Mouse (Mus musculus) activated CD4-positive, CD25-positive, alpha-beta regulatory T cell, adult 4 months (primary cell): ENCODE results near the gene Trank1. TPM values are rescaled to one million over a fixed set of nuclear protein-coding genes. Genes with fewer than 3 reads are reported as not detected.

Experiments used
- ATAC-seq: one replicate; pipeline ENCODE4 v1.8.0; 2017
- polyA plus RNA-seq, 2 experiments: library from polyadenylated mRNA; unstranded; fragments of 100-300 nt; shearing (Covaris generic); gene quantifications; one replicate each; pipeline ENCODE4 v1.2.1; 2017

The Trank1 gene
- polyA plus RNA-seq, 2 experiments from 2014 or later = 0.45 TPM; not detected in 1

DNA sequence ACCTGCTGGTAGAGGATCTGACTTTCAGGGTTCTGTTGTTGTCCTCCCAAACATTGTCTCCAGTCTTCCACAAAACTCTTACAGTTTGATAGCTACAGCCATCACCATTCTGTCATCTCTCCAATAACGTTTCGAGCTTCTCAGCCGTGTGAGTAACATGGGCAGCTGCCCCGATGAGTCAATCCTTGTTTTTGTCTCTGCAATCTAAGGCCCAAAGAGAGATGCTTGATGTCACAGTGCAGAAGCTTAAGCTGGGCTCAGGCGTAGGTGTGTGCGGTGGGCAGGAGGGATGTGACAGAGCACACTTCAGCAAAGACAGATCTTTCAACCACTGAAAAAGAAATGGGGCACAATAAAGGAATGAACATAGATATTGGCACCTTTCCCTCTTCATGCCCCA is 7.5 kb upstream of the Trank1 start:
- no peak for ATAC-seq

DNA sequence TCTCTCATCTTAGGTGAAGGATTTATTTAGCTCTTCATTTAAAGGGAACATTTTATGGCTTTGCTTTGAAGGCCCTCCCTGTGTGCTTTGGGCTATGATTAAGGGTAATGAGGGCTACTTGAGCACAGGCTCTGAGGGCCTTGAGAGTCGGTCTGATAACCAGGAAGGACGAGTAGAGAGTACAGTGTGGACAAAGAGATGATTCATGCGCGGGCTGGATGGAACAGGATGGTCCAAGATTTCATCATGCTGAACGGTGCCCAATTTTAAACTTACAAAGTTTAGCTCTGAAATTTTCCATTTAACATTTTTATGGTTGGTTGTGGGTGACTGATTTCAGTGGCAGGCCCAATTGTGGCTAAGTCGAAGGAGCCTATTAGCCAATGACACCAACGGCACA is 5.4 kb upstream of the Trank1 start:
- ATAC-seq = no peak

DNA sequence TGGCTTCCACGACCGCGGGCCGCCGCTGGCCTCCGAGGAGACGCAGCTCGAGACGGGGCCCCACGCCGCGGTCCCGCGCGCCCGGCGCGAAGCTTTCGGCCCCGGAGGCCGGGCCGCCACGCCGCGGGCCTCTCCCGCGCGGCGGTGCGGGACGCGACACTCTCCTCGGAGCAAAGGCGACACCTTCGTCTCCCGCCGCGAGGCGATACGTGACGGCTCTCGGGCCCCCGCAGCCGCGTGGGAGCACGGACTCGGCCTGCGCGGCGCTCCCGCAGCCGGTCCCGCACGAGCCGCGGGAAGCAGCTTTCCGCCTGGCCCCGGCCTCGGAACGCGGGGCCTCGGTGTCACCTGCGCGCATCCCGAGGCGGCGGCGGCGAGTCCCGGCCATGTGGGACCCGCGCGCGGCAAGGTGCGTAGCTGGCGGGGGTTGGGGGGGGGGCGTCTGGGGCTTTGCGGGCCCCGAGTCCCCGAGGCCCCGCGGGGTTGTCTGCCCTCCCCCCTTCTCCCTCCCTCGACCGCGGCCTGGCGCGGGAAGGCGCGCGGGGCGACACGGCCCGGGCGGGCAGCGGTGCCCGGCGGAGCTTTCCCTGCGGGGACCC is 403 bp downstream of the Trank1 start:
- no peak for ATAC-seq

DNA sequence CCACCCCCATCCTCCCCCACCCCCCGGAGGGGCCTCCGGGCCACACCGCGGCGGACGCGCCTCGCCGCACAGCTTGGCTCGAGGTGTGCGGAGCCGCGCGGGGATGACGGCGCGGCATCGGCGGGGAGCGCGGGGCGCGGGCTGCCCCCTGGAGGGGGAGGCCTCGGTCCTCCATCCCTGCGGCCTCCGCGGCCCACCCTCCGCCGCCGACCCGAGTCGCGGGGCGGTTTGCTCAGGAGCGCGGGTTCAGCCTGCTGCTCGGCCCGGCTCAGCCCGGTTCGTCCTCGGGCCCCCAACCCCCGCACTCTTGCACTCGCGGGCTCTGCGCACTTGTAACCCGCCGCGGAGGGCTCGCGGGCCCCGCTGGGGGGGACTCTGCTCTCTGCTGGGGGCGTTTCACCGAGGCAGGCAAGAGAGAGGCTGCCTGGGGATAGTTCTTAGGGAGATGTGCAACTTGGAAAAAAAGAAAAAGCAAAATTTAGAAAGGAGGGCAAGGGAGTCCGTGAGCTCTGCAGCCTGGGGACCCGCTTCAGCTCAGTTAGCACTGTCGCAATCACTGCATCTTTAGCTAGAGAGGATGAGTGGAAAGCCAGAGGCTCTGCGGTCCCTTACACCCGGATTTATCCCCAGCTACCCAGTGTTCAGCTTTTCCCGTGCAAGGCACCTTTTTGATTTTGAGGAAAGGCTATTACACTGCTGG is 1.1 kb downstream of the Trank1 start:
- no peak for ATAC-seq

DNA sequence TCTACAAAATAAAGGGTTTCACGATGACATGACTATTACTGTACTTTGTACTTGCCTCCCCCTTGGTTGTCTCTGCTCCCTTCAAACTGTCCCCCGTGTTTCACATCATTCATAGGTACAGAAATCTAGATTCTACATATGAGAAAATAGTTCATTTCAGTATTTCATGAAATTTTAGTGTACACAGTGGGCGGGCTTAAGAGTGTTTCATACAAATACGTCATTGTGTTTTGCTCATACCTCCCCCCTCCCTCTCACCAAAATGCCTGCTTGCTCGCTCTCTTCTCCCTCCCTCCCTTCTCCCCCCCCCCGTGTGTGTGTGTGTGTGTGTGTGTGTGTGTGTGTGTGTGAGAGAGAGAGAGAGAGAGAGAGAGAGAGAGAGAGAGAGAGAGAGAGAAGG is 1.8 kb downstream of the Trank1 start:
- ATAC-seq = no peak

DNA sequence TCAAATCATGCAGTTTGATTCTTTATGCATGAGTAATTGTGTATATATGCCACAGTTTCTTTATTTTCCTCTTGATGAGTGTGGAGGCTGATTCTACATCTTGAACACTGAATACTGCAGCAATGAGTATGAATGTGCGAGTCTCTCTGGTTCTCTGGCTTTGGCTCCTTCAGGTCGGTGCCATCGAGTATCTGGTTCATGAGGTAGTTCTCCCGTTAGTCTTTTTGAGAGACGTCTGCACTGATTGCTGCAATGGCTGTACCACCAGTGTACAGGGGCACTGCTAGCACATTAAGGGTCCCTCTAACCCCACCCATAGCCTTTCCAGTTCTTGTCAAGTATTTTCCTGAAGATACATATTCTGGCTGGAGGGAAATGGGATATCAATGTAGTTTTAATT is 2.3 kb downstream of the Trank1 start:
- ATAC-seq = no peak

DNA sequence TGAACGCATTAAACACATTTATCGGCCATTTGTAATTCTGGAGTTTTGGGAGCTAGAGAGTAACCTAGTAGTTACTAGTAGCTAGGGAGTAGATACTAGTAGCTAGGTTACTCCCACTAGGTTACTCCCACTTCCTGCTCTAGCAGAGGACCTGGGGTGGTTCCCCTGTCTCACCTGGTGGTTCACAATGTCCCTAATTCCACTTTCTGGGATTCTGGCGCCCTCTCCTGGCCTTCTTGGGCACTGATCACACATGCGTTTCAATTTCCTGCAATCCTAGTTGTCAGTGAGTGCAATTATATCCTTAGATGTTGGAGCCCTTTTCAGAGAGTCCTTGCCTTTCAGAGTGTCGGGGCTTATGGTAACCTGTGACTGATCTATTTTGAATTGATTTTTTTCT is 2.7 kb downstream of the Trank1 start:
- ATAC-seq = no peak

DNA sequence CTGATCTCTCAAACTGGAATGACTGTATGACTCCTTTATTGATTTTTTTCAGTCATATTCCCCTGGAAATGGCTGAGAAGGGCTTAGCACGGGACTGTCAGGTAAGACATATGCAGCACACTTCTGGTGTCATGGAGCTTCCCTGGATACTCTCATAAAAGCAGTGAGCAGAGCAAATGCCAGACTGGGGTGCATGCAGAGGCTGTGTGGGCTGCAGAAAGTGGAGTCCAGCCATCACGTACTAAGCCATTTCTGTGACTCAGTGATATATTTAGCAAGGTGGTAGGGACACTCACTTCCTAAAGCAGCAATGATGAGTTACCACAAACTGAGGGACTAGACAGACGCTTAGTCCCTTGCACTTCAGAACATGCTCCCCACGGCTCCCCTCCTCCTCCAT is 9.4 kb downstream of the Trank1 start:
- ATAC-seq = no peak

DNA sequence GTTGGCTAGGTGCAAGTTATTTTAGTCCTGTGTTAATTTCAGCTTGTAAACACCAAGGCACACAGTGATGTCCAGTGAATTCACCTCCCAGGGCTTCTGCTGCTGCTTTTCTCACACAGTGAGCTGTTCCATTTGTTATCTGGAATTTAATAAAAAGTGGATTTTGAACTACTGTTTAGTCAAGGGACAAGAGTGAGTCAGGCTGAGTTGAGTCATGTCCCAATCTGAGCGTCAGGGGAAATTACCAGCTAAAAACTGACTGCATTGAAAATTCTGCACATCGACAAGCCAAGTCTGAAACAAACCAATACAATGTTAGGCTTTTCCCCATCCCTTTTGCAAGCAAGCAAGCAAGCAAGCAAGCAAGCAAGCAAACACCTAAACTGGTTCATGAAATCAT is 13.3 kb downstream of the Trank1 start:
- no peak for ATAC-seq

DNA sequence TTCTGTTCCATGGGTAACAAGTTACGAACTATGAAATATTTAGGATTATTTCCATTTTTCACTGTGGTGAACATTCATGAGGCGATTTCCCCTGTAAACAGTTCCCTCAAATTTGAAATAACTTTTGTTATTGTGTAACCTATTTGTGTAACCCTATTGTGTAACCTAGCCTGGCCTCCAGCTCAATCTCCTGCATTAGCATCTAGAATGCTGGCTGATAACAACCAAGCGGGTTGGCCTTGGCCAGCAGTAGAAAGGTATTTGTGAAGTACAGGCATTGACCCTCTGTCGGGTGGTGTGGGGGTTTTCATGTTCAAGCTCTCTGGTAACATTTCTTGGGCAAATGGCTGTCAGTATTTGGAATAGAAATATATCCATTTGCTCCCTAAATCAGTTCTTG is 18.3 kb downstream of the Trank1 start:
- no peak for ATAC-seq

DNA sequence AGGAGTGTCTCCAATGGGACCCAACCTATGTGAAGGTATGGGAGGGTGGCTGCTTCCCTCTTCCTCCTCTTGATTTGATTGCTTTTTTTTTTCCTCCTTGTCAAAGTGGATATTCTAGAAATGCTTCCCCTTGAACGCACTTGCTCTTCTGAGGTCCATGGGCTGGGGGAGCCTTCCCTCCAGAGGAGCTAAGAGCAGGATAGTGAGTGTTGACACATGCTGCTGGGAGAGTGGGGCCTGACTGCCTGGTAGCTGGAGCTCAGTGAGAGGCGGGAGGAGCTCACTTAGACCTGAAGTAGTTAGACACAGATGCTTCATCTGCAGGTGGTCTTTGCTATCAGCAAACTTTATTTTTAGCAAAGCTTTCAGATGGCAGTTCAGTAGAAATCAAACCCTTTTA is 22.3 kb downstream of the Trank1 start:
- no peak for ATAC-seq

DNA sequence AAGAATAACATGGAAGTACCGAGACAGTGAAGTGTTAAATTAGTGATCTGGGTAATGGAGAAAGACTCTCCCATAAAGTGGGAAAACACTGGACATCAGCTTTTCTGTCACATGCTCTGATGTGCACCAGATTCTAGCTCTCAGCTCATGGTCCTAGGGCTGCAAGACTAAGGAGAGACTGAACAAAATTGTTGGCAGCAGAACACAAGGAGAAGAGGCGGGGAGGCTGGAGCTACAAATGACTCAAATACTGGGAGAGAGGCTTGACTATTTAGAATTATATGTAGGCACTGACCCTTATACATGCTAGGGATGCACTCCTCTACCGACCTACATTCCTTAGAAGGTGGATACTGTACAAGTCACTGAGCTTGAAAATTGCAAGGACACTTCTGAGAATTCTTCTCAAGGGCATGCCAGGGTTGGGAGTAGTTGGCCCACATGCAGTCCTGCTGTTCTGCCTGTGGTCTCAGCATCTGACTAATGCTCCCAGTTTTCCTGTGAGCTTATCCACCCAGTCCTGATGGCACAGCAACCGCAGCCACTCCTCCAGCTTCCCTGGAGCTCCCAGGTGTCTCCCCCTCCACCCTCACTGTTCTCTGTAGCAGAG is 23.1 kb downstream of the Trank1 start:
- no peak for ATAC-seq

DNA sequence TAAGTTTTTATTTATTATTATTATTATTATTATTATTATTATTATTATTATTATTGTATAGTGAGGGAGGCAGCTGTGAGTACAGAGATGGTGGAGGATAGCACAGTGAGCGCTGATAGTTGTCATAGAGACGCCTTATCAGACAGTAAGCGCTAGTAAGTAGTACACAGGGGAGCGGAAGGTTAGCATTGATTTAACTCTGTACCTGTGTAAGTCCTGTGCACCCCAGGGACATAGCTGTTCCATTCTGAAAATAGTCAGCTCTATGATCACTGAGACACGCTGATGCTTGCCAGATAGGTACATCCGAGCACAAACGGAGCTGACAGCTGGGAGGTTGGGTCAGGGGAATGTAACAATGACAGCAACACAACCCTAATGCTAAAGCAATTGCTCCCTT is 39.7 kb downstream of the Trank1 start:
- ATAC-seq = no peak

DNA sequence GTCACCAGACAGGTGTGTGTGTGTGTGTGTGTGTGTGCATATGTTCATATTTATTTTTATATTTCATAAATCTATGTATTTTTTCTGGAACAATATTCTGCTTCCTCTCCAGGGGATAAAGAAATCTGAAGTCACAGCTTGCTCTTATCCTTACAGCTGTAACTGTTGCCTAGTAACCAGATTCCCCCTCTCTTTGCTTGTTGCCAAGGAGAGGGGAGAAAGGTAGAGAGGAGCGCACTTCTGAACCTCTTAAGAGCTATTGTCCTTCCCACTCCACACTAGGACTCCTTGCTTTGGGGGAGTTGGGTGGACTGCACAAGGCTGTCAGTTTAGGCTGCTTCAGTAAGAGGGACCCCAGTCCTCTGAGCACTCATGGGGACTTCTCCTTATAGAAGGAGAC is 40.1 kb downstream of the Trank1 start:
- ATAC-seq = no peak

DNA sequence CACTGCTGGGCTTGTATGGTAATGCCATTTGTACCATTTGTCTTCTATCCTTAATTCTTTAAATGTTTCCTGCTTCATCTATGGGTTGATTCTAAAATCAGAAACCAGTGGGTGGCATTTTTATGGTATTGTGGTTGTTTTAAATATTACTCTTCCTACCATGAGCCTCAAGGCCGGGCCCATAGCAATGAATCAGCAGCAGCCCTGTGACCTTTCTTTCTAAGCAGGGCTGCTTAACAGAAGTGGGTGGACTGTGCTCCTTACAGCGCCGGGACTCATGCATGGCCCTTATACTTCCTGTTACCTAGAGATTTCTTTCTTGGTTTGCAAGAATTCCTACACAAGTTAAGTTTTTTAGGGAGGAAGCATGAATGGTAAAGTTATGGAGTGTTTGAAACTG is 41.1 kb downstream of the Trank1 start:
- ATAC-seq = no peak

DNA sequence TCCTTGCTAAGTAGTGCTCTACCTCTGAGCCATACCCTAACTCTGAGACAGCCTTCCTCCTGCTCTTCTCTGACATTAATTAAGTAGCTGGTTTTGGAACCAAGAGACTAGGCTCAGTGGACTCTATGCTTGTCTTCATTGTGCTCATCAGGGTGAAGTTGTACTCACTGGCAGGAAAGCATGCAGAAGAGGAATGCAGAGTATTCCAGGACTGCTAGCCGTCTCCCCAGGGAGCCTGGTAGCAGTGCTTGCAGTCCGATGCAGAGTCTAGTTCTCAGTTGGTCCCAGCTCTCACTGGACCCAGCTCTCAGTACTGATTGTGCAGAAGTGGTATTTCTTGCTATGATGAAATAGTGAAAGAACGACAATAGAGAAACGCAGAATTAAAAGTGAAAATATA is 43.5 kb downstream of the Trank1 start:
- ATAC-seq = no peak

DNA sequence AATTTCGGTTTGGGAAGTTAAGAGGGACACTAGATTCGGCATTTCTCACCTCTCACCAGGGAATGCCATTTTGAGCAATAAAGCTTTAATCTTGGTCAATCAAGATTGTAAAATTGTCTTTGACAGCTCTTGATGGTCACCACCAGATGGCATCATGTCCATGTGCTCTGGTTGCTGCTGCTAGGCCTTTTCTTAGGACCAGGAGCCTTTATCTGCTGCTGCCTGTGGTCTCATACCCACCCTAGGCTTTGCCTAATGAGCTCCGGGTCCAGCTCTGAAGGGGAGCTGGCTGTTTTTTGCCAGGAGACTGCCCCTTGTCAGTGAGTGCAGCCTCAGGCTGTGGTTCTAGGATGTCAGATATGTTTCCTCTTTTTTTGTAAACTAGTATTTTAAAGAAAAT is 44.8 kb downstream of the Trank1 start:
- ATAC-seq = no peak

DNA sequence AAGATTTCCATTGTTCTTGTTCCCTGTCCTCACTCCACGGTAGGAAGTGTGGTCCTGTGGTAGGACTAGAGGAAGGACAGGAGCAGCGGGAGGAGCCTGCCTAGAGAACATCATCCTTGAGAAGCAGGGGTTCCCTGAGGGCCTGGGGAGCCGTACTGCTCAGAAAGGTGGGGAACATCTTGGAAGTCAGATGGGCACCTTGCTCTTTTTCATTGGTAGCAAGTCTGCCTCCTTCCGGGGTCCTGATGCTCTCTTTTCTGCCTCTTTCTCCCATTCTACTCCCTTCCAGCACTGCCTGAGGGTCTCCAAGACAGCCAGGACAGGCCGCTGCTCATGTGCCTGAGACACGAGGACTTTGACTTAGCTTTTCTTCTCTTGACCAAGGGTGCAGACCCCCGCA is 52.1 kb downstream of the Trank1 start:
- ATAC-seq = no peak

DNA sequence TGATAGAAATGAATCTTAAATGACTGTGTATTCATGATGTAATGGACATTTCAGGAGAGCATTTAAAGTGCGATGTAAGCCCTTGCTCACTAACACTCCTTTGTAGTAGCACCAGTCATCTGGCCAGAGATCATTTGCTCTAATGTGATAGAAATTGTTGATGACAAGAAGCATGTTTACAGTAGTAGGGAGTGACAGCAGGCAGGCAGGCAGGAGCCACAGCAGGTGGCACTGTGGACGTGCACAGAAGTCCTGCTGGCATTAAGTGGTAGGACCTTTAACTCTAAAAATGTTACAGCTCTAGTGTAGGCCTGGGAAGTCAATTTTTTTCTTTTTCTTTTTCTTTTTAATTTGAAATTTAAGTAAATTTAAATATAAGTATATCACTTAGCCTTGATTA is 56.2 kb downstream of the Trank1 start:
- ATAC-seq = no peak

DNA sequence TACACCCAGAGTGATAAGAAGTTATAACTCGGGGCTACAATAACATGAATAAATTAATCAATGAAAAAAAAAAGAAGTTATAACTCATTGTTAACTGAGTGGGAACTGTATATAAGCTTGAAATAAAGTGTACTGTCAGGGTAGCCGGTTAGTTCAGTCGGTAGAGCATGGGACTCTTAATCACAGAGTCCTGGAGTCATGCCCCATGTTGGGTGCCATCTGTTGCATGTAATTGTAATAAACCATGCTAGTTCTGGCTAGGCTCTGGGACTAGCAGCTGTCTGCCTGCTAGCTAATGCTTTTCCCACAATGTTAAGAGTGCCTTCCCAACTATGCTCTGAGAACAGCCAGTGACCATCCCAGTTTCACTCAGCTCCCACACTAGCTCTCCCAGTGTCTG is 60.5 kb downstream of the Trank1 start:
- ATAC-seq = no peak

DNA sequence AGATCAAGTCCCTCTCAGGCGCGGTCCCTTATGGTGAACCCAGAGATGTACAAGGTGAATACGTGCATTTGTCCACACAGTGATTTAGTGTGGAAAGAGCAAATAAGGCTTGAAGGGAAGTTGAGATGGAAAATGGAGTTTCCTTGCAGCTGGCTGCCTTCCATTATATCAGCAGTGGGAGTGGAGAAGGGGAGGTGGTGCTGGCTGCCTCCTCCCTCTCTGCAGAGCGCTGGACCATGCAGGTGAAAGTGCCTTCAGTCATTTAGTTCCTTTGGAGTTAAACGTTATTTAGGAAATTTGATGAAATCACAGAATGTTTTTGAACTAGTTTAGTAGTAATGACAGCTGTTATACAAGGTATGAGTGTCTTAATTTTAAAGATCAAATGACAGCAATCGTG is 66.3 kb downstream of the Trank1 start:
- no peak for ATAC-seq

DNA sequence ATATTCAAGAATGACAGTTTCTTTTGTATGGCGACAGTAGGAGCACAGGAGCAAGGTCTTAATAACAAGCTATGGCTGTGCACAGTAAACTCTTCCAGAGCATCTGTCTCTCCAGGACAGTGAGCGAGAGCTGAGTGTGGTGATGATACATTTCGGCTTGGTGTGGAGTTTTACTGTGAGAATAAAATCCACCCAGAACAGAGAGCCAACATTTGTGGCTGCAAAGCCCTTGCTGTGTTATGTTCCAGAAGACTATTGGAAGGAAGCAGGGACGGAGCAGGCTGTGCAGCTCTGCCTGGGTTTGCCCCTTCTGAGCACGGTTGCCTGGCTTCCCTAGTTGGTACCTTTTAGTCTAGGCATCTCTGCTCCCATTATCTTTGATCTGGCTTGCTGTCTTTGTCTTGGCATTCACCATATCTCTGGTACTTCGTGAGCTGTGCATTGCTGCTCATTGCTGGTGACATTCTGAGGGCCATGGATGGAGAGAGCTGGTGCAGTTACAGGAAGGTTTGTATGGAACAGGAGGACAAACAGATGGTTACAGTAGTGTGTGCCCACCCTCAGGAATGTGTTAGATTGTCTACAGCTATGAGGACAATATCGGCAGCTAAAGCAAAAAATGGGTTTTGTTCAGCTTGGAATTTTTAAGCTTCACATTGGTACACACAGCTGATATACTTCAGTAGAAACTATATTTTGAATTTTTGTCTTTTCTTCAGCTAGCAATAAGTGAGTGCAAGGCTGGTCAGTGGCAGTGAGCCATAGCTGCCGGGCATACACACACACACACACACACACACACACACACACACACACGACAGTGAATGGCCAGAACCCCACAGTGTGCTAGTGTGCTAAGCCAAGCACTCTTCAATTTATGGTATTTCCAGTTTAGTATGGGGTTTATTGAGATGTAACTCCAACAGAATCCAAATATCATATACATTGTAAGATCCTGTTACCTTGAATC is 69.8 kb downstream of the Trank1 start:
- no peak for ATAC-seq

DNA sequence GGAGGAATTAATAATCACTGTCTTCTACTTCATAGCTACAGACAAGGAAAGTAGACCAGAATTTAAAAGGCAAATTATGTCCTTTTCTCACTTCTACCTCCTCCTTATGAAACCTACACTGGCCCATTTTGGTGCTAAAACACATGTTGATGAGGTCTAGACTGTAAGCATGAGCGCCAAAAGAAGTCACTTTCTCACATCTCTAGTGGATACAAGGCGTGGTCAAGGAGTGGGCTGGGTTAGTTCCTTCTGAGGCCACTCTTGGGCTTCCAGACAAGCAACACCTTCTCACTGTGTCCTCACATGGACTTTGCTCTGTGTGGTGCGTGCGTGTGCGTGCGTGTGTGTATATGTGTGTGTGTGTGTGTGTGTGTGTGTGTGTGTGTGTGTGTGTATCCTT is 70.9 kb downstream of the Trank1 start:
- no peak for ATAC-seq
